Mouse (Mus musculus) testis, adult 2 months (tissue): Measurements from ENCODE around the gene Traip. TPM values are rescaled to one million over a fixed set of nuclear protein-coding genes. Genes with fewer than 3 reads are reported as not detected.

Source experiments
- H3K27ac ChIP-seq: fragments of 200-500 bp; 2 replicates; pipeline ENCODE4 v1.5.1; 2012; ENCODE audit warnings: low read depth, low read length; ENCODE audit not compliant: control insufficient read depth, insufficient read depth
- H3K27me3 ChIP-seq: fragments of 200-500 bp; 2 replicates; pipeline ENCODE4 v1.6.1; 2012; ENCODE audit warnings: mild to moderate bottlenecking, low read length, moderate library complexity; ENCODE audit not compliant: control insufficient read depth, insufficient read depth
- H3K36me3 ChIP-seq: fragments of 200-500 bp; 2 replicates; pipeline ENCODE4 v1.6.1; 2012; ENCODE audit warnings: mild to moderate bottlenecking, low read length; ENCODE audit not compliant: control insufficient read depth, insufficient read depth
- H3K4me1 ChIP-seq: fragments of 200-500 bp; 2 replicates; pipeline ENCODE4 v1.6.1; 2012; ENCODE audit warnings: low read length; ENCODE audit not compliant: control insufficient read depth, insufficient read depth
- H3K4me3 ChIP-seq: fragments of 200-500 bp; 2 replicates; pipeline ENCODE4 v1.5.1; 2012; ENCODE audit warnings: low read depth, mild to moderate bottlenecking, low read length, moderate library complexity, mixed read lengths; ENCODE audit not compliant: control insufficient read depth
- CTCF ChIP-seq: fragments of 200-500 bp; IDR thresholded peaks from 2 replicates; pipeline ENCODE4 v1.5.1; 2012; ENCODE audit warnings: low read depth, mild to moderate bottlenecking, inconsistent platforms, low read length, moderate library complexity; ENCODE audit not compliant: control insufficient read depth, insufficient read depth, insufficient replicate concordance
- POLR2A ChIP-seq: fragments of 200-500 bp; IDR thresholded peaks from 2 replicates; pipeline ENCODE4 v1.6.1; 2012; ENCODE audit warnings: low read depth, mild to moderate bottlenecking, inconsistent platforms, low read length, moderate library complexity; ENCODE audit not compliant: control insufficient read depth
- polyA plus RNA-seq: library from polyadenylated mRNA; depleted of rRNA; stranded (reverse); fragments of >200 nt; gene quantifications from 2 replicates; pipeline ENCODE4 v1.2.3, GENCODE M21; 2012

Traip gene
- polyA plus RNA-seq, 1 experiment: 4.1 TPM

GRCm38 (mm10) chr9:107908410-107909158 is 41.4 kb upstream of the Traip start:
- TF ChIP-seq CTCF: no peak
- TF ChIP-seq POLR2A: peak; percentile 10; the same call in 1 of the 2 replicates
- peak overlapping the region; percentile 12; the same call in 1 of the 2 replicates for H3K4me3 ChIP-seq
- no peaks in the 10 kb centered on the region for H3K36me3 ChIP-seq
- peak overlapping the region; percentile 12 for H3K27ac ChIP-seq
- no peaks in the 10 kb centered on the region for H3K27me3 ChIP-seq
- H3K4me1 ChIP-seq: peaks cover 18% of the 10 kb centered on the region

GRCm38 (mm10) chr9:107910025-107910769 is 39.7 kb upstream of the Traip start:
- H3K4me3 ChIP-seq: no peak overlapping the region
- TF ChIP-seq POLR2A (no peak), CTCF (no peak)
- H3K27ac ChIP-seq: no peak overlapping the region
- no peaks in the 10 kb centered on the region for H3K36me3 ChIP-seq
- H3K4me1 ChIP-seq: peaks cover 18% of the 10 kb centered on the region
- H3K27me3 ChIP-seq: no peaks in the 10 kb centered on the region

GRCm38 (mm10) chr9:107914764-107915420 is 35.0 kb upstream of the Traip start:
- Histone ChIP-seq H3K27ac (no peak overlapping the region), H3K4me3 (no peak overlapping the region), H3K36me3 (no peaks in the 10 kb centered on the region), H3K4me1 (peaks cover 9% of the 10 kb centered on the region), H3K27me3 (no peaks in the 10 kb centered on the region)
- TF ChIP-seq POLR2A (no peak), CTCF (no peak)

DNA sequence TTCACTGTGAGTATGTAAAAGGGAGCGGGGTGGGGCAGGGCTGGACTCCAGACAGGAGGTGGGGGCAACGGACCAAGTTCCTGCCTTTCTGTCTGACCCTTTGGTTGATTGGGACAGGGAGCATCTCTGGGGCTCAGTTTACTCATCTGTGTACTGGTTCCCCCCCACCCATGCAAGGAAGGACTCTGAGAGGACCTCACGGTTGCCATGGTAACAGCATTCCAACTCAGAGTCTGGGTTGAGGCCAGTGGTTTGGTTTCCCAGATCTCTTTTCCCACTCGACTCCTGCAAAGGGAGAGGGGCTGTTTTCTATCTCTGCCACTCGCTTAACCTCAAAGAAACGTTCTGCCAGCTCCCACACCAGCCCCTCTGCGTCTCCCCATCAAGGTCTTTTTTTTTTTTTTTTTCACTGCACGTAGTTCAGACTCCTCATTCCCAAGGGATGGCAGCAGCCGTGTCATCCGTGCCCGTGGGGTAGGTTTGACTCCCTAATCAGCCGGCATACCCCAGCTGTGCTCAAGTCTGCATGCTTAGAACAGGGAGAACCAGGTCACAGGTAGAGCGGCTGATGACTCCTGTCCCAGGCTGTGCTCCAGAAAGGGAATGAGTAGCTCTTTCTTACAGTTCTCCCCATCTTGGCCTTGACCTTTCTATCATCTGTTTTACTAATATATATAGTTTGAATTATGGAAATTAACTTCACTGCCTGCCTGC is 31.9 kb upstream of the Traip start:
- Histone ChIP-seq H3K36me3 (no peaks in the 10 kb centered on the region), H3K27ac (no peak overlapping the region), H3K27me3 (no peaks in the 10 kb centered on the region), H3K4me3 (no peak overlapping the region; the same call in 1 of the 2 replicates), H3K4me1 (peaks cover 9% of the 10 kb centered on the region)
- no peak for TF ChIP-seq POLR2A
- TF ChIP-seq CTCF: no peak

GRCm38 (mm10) chr9:107918884-107919283 is 31.1 kb upstream of the Traip start:
- no peaks in the 10 kb centered on the region for H3K36me3 ChIP-seq
- TF ChIP-seq CTCF: no peak
- no peak for TF ChIP-seq POLR2A
- H3K4me3 ChIP-seq: no peak overlapping the region
- no peaks in the 10 kb centered on the region for H3K27me3 ChIP-seq
- H3K4me1 ChIP-seq: peaks cover 9% of the 10 kb centered on the region
- H3K27ac ChIP-seq: no peak overlapping the region

GRCm38 (mm10) chr9:107919441-107919840 is 30.5 kb upstream of the Traip start:
- Histone ChIP-seq H3K4me3 (no peak overlapping the region), H3K36me3 (no peaks in the 10 kb centered on the region), H3K27ac (no peak overlapping the region), H3K27me3 (no peaks in the 10 kb centered on the region), H3K4me1 (peaks cover 9% of the 10 kb centered on the region)
- TF ChIP-seq CTCF: no peak
- no peak for TF ChIP-seq POLR2A
